8 mouse cellular contexts compared by ENCODE assay signal in genomic region chr11:102990152-102990663, GRCm38 (mm10). TPM values are rescaled to one million over a fixed set of nuclear protein-coding genes. Genes with fewer than 3 reads are reported as not detected.
DNase-seq lines count a peak whose midpoint lies in the region; ATAC-seq and TF ChIP-seq lines count a peak whose summit lies in the region.

No protein-coding gene starts in this region.

- H3K9me3 ChIP-seq in lung, embryonic 15.5 days, result no peaks in the 10 kb centered on the region
- H3K9me3 ChIP-seq in liver, embryonic 16.5 days (replicated peaks; ENCODE audit: control insufficient read depth, low read length), result no peaks in the 10 kb centered on the region

- H3K4me1 ChIP-seq in lung, embryonic 15.5 days, result peaks cover 24% of the 10 kb centered on the region
- H3K4me1 ChIP-seq in lung, adult 2 months (ENCODE audit: control insufficient read depth, insufficient read depth, low read length), result peaks cover 2% of the 10 kb centered on the region; the same call in 1 of the 2 replicates
- peaks cover 10% of the 10 kb centered on the region for H3K4me1 ChIP-seq in cerebellum, adult 2 months (ENCODE audit: control insufficient read depth, insufficient read depth, low read length)
- H3K4me1 ChIP-seq in liver, embryonic 16.5 days (ENCODE audit: control insufficient read depth, low read depth, low read length), result peaks cover 4% of the 10 kb centered on the region

- H3K4me3 ChIP-seq in lung, embryonic 15.5 days, result peak overlapping the region; percentile 44
- no peak overlapping the region for H3K4me3 ChIP-seq in lung, adult 2 months (replicated peaks; ENCODE audit: extremely low read depth, low read depth, low read length)
- peak overlapping the region; percentile 49 for H3K4me3 ChIP-seq in cerebellum, adult 2 months (replicated peaks; ENCODE audit: insufficient read depth, low read depth, low read length)
- peak overlapping the region; percentile 26 for H3K4me3 ChIP-seq in liver, embryonic 16.5 days (ENCODE audit: low read depth, low read length)

- 3% methylated on average over 29 of the region's 29 CpGs for WGBS in lung, embryonic 15.5 days
- 3% methylated on average over 29 of the region's 29 CpGs for WGBS in lung, adult 2 months
- WGBS in cerebellum, adult 2 months, result under 1% methylated on average over 29 of the region's 29 CpGs
- WGBS in liver, embryonic 16.5 days (ENCODE audit: insufficient replicate concordance), result 3% methylated on average over 29 of the region's 29 CpGs

- peak overlapping the region; percentile 43 for H3K9ac ChIP-seq in lung, embryonic 15.5 days
- H3K9ac ChIP-seq in liver, embryonic 16.5 days (ENCODE audit: low read depth, low read length), result no peak overlapping the region

- H3K27ac ChIP-seq in lung, embryonic 15.5 days, result no peak overlapping the region
- H3K27ac ChIP-seq in cerebellum, adult 2 months (ENCODE audit: insufficient read depth, low read length), result peak overlapping the region; percentile 94
- no peak overlapping the region for H3K27ac ChIP-seq in liver, embryonic 16.5 days (ENCODE audit: low read length)

- peak overlapping the region; percentile 94 for H3K4me2 ChIP-seq in lung, embryonic 15.5 days
- peak overlapping the region; percentile 48 for H3K4me2 ChIP-seq in liver, embryonic 16.5 days (ENCODE audit: low read depth, low read length)

- TF ChIP-seq POLR2A in lung, adult 2 months (IDR thresholded peaks at IDR 0.05; ENCODE audit: borderline replicate concordance, extremely low read depth, low read depth, low read length), result no peak
- TF ChIP-seq POLR2A in cerebellum, adult 2 months (IDR thresholded peaks at IDR 0.05; ENCODE audit: borderline replicate concordance, insufficient read depth, low read length), result no peak

- TF ChIP-seq CTCF in lung, adult 2 months (IDR thresholded peaks at IDR 0.05; ENCODE audit: insufficient read depth, low read length), result no peak
- TF ChIP-seq CTCF in cerebellum, adult 2 months (IDR thresholded peaks at IDR 0.05; ENCODE audit: borderline replicate concordance, insufficient read depth, low read depth, low read length), result peak; percentile 29; the same call in 1 of the 2 replicates

- no peak for DNase-seq in lung, adult 2 months
- DNase-seq in cerebellum, adult 2 months, result peak; percentile 82 to 83
- DNase-seq in gastrocnemius, postnatal 10 days, result peak; percentile 56
- DNase-seq in kidney, adult 11 months, result peak; percentile 23
- peak; percentile 64 for DNase-seq in retina, postnatal 1 day
- DNase-seq in testis, postnatal 10 days (ENCODE audit: low spot score), result no peak

- H3K36me3 ChIP-seq in lung, embryonic 15.5 days, result peaks cover 16% of the 10 kb centered on the region
- H3K36me3 ChIP-seq in liver, embryonic 16.5 days (ENCODE audit: control insufficient read depth, insufficient read depth), result no peaks in the 10 kb centered on the region

- H3K27me3 ChIP-seq in lung, embryonic 15.5 days, result peaks cover 36% of the 10 kb centered on the region
- no peaks in the 10 kb centered on the region for H3K27me3 ChIP-seq in cerebellum, adult 2 months (ENCODE audit: control insufficient read depth, insufficient read depth, low read length)
- H3K27me3 ChIP-seq in liver, embryonic 16.5 days (ENCODE audit: control insufficient read depth, insufficient read depth, low read depth, low read length), result peaks cover 45% of the 10 kb centered on the region

- no peak for ATAC-seq in lung, embryonic 15.5 days (ENCODE audit: borderline replicate concordance, extremely low read depth, low FRiP score, low TSS enrichment)
- ATAC-seq in liver, embryonic 16.5 days (ENCODE audit: low read depth), result no peak

RNA-seq across cellular contexts. Expression of gene Nmt1, which starts 37.8 kb away (rescaled TPM):
- polyA plus RNA-seq in lung, embryonic 15.5 days (2015; fragmentation: Nextera tagmentation; extraction: Ambion mirVana), result 56.8 and 59.9 TPM in 2 replicates
- polyA plus RNA-seq in lung, adult 2 months (2012; rRNA removed), result 24.0 and 32.2 TPM in 2 replicates
- polyA plus RNA-seq in cerebellum, adult 2 months (2012; rRNA removed), result 58.8 and 63.2 TPM in 2 replicates
- total RNA-seq in gastrocnemius, postnatal 10 days (2021), result 10 to 100 TPM; 41.5 to 49.7 TPM
- polyA plus RNA-seq in liver, embryonic 16.5 days (2015; fragmentation: Nextera tagmentation; extraction: Ambion mirVana), result 32.1 and 36.6 TPM in 2 replicates

RNA-seq across cellular contexts. Expression of gene Dcakd, which starts 37.9 kb away (rescaled TPM):
- polyA plus RNA-seq in lung, embryonic 15.5 days (2015; fragmentation: Nextera tagmentation; extraction: Ambion mirVana), result 147 and 150 TPM in 2 replicates
- polyA plus RNA-seq in lung, adult 2 months (2012; rRNA removed), result 54.4 and 58.2 TPM in 2 replicates
- polyA plus RNA-seq in cerebellum, adult 2 months (2012; rRNA removed), result 58.3 and 63.6 TPM in 2 replicates
- total RNA-seq in gastrocnemius, postnatal 10 days (2021), result 10 to 100 TPM; 34.9 to 45.5 TPM
- polyA plus RNA-seq in liver, embryonic 16.5 days (2015; fragmentation: Nextera tagmentation; extraction: Ambion mirVana), result 22.9 and 29.0 TPM in 2 replicates

RNA-seq across cellular contexts. Expression of gene C1ql1, which starts 43.7 kb away (rescaled TPM):
- 1.4 and 1.8 TPM in 2 replicates for polyA plus RNA-seq in lung, embryonic 15.5 days (2015; fragmentation: Nextera tagmentation; extraction: Ambion mirVana)
- polyA plus RNA-seq in lung, adult 2 months (2012; rRNA removed), result 0.22 TPM in 2 replicates
- 16.7 and 19.2 TPM in 2 replicates for polyA plus RNA-seq in cerebellum, adult 2 months (2012; rRNA removed)
- under 1 TPM; 0.31 to 0.93 TPM for total RNA-seq in gastrocnemius, postnatal 10 days (2021)
- 0.13 TPM in 1 of 2 replicates, not detected in the other for polyA plus RNA-seq in liver, embryonic 16.5 days (2015; fragmentation: Nextera tagmentation; extraction: Ambion mirVana)

Comparison
In these comparisons a context has a peak if more than half of its experiments do, and no peak if none do; other contexts are left out.
1. DNase-seq: peak in cerebellum, adult 2 months (2 of 2), gastrocnemius, postnatal 10 days (single experiment), kidney, adult 11 months (single experiment) and retina, postnatal 1 day (single experiment); none in lung, adult 2 months (single experiment) and testis, postnatal 10 days (single experiment).